Comparison of ENCODE assay signal across 13 mouse cellular contexts in genomic region chr8:126644179-126644578, GRCm38 (mm10).
"Had no signal": no experiment of that assay in that cellular context is flagged by ENCODE, and none has a peak within 500 bp of the region (broad histone marks: within the 10 kb centered on the region; RNA-seq: fewer than 3 reads in every experiment).

No protein-coding gene starts in this region.

- H3K27ac ChIP-seq: limb, embryonic 13.5 days; liver, embryonic 15.5 days; macrophage; midbrain, embryonic 15.5 days; neural tube, embryonic 12.5 days had no signal

- H3K36me3 ChIP-seq: limb, embryonic 13.5 days; liver, embryonic 15.5 days; midbrain, embryonic 15.5 days; neural tube, embryonic 12.5 days had no signal

- H3K27me3 ChIP-seq: limb, embryonic 13.5 days; liver, embryonic 15.5 days; midbrain, embryonic 15.5 days; neural tube, embryonic 12.5 days had no signal

- H3K4me2 ChIP-seq: limb, embryonic 13.5 days; liver, embryonic 11.5 days; liver, embryonic 15.5 days; midbrain, embryonic 15.5 days; neural tube, embryonic 12.5 days had no signal

- H3K4me3 ChIP-seq: limb, embryonic 13.5 days; liver, embryonic 15.5 days; midbrain, embryonic 15.5 days; neural tube, embryonic 12.5 days had no signal

- ATAC-seq: midbrain, embryonic 15.5 days had no signal

- DNase-seq: kidney, adult 8-10 months; kidney, postnatal 25 days; layer of hippocampus, postnatal 36 days; lung, adult 2 months; lung, postnatal 14 days; thymus, adult 18-20 months; thymus, postnatal 14 days had no signal

- H3K9ac ChIP-seq: limb, embryonic 13.5 days; liver, embryonic 15.5 days; midbrain, embryonic 15.5 days; neural tube, embryonic 12.5 days had no signal

- H3K9me3 ChIP-seq: liver, embryonic 15.5 days; midbrain, embryonic 15.5 days had no signal

- H3K4me1 ChIP-seq: midbrain, embryonic 15.5 days; neural tube, embryonic 12.5 days had no signal
